Mouse (Mus musculus) stomach, adult 2 months (tissue): ENCODE results near the gene Gmfb. TPM values are rescaled to one million over a fixed set of nuclear protein-coding genes. Genes with fewer than 3 reads are reported as not detected.

Experiments
- polyA plus RNA-seq: library from polyadenylated mRNA; depleted of rRNA; stranded (reverse); fragments of >200 nt; gene quantifications from 2 replicates; pipeline ENCODE4 v1.2.3, GENCODE M21; 2012; rRNA removed

Gmfb gene
- polyA plus RNA-seq = 0.65 and 1.3 TPM in 2 replicates

DNA sequence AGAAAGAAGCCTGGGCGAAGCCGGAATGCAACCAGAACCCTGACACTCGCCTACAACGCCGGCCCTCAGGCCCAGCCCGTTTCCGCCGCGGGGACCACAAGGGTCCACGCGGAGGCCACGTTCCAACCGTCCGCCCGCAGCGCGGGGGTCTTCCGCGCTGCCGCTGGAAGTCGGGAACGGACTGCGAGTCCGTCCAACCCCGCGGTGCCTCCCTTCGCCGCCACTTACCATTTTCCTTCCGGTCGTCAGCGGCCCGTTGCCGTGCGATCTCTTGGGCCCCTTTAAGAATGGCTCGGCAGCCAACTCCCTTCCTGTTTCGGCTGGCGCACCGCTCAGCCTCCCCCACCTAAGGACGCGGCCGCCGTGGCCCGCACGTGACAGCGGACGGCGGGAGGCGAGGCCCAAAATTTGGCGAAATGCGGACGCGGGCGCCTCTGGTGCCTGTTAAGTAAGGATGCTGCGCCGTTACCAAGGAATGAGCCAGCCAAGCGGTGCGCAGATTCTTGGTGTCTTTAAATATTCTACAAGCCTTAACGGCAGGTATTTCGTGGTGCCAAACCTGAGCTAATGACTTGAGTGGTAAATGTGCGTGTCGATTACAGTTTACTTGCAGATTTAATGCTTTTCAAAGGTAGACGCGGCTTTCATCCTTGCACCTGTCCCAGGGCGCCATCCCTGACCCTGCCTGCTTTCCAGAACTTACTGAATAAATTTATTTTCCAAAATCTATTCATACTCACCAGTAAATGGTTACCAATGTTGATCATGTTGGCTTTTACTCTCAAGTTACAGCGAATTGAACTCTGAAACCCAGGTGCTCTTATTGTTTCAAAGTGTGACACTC is at the start of gene Gmfb:
TSS of gene Gmfb (minus strand) at position 370 of the 844 bp plus-strand sequence.

DNA sequence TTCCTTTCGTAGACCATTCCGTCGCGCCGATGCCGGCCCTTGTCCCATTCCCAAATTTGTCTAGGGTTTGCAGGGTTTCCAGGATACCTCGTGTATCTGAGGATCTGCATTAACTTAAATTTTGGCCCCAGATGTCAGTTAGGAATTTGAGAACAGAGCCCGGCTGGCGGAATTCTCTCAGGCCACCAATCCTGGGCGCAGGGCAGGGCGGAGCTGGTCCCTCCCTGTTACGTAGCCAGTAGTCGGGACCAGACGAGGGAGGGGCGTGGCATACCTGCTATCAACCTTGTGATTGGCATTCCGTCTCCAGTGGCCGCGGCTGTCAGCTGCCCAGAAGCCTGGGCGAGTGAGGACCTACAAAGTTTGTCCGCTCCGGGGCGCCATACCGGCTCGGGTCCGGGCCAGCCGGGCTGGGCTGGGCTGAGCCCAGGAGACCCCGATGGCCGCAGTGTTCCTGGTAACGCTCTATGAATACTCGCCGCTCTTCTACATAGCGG is 9.8 kb upstream of the Gmfb start, which contains the start of gene Cgrrf1:
TSS of gene Cgrrf1 (plus strand) at position 289 of the 497 bp plus-strand sequence.

GRCm38 (mm10) chr14:46787787-46788504 is 34.1 kb downstream of the Gmfb start, which contains the start of gene Cnih1:
Gene Cnih1, minus strand, starts transcription at chr14:46788411.

DNA sequence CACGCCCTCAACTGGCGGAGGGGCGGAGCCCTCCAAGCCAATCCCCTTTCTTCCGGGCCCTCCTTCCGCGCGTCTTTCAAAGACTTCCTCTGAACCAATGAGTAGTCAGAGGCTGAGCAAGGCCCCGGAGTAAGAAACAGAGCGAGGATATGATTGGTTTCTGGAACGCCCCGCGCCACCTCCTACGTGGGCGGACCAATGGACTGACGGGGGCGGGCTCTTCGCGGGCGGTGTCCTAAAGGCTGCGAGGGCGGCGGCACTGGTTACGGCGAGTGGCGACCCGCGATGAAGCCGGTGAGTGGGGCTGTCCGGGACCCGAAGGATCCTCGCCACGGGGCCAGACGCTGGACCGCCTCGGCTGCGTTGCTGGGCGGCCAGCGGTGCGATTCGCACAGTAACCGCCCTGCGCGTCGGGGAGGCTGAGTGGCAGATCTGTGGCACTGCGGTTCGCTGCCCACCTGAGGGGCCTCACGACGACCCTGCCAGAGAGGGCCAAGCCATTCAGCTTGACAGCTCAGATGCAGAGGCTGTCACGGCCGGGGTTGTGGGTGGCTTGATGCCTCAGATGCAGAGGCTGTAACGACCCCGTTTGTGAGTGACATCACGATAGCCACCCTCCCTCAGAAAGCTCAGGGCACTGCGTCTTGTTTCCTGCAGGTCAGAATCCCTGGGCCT is 61.5 kb downstream of the Gmfb start, which contains the start of gene Cdkn3:
TSS of gene Cdkn3 (plus strand) at position 187 of the 675 bp plus-strand sequence.

Other genes with a start within 250 kb of the Gmfb start
- 0.43 and 0.55 TPM in 2 replicates for gene Cdkn3, start 61.7 kb downstream of the Gmfb start, polyA plus RNA-seq
- 43.6 and 47.7 TPM in 2 replicates for gene Cnih1, start 33.8 kb downstream of the Gmfb start, polyA plus RNA-seq
- gene Cgrrf1, start 9.9 kb upstream of the Gmfb start, polyA plus RNA-seq = 6.0 and 6.7 TPM in 2 replicates
- 6.9 and 8.1 TPM in 2 replicates for gene Samd4, start 60.6 kb upstream of the Gmfb start, polyA plus RNA-seq